Mouse (Mus musculus) cerebellum, postnatal 10 days (tissue): Measurements from ENCODE around the gene Fuz.

Source experiments
- DNase-seq, 2 experiments: peaks; one replicate each; pipeline ENCODE4 v3.0.0; 2021; ENCODE audit warnings: mixed read lengths in 2 of 2

The Fuz gene

DNA sequence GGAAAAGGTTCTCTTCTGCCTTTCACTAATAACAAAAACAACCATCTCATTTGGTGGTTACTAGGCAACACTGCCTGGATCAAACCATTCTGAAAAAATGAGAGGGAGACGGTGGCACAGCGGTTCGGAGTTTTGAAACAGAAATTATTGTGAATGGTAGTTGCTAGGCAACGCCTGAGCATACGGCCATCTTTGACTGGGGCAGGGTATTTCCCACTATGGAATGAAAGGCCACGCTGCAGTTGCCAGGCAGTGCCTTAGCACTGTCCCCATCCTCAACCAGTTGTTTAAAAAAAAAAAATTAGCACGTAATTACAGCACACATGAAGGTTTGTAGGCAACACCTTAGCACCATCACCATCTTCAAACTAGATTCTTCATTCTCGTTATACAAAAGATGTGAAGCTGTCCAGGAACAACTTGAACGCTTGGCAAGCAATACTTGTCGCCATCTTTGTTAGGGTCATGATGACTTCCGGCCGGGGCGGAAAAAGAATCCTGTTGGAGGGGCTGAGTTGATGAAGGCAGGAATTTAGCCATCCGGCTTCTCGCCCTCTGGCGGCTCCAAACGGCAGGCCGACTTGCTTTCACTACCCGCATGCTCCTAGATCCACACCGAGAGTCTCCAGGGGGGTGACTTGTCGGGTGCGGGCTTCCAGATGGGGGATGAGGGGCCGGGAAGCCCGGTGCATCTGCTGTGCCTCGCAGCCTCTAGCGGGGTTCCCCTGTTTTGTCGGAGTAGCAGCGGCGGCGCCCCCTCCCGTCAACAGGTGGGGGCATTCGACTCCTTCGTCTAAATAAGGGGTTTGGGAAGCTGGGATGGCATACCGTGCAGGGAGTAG, at the start of gene Fuz:
Fuz (plus strand) TSS at position 487 of the 842 bp plus-strand sequence.
- DNase-seq: peak; percentile 95

DNA sequence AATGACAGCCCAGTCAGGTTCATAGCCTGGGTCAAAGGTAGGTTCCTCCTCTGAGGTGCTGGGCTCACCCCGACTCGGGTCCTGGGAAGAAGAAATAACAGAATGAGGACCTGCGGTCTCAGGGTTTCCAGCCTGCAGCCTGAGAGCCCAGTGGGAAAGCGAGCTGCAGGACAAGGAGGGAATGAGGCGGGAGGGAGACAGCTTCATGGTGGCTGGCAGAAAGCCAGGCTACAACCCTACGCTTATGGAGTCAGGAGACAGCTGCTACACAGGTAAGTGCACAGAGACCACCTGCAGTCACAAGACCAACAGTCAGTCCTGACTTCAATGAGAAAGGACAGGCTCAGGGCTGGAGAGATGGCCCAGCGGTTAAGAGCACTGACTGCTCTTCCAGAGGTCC, 49.1 kb upstream of the Fuz start:
- no peak for DNase-seq

DNA sequence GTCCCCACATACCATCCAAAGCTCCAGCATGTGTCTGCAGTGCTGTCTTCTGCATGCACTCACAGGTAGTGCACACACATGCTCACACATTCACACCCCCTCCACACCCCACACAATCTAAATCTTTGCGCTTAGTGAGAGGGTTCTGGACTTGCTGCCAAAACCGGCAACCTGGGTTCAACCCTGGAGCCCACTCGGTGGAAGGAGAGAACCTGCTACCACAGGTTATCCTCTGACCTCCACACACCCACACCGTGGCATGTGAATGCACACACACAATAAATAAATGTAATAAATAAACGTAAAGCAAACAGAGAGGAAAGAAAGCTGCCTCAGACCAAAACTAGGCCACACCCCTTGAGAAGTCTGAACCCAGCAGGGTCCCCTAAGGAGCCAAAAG, 48.1 kb upstream of the Fuz start:
- no peak for DNase-seq

DNA sequence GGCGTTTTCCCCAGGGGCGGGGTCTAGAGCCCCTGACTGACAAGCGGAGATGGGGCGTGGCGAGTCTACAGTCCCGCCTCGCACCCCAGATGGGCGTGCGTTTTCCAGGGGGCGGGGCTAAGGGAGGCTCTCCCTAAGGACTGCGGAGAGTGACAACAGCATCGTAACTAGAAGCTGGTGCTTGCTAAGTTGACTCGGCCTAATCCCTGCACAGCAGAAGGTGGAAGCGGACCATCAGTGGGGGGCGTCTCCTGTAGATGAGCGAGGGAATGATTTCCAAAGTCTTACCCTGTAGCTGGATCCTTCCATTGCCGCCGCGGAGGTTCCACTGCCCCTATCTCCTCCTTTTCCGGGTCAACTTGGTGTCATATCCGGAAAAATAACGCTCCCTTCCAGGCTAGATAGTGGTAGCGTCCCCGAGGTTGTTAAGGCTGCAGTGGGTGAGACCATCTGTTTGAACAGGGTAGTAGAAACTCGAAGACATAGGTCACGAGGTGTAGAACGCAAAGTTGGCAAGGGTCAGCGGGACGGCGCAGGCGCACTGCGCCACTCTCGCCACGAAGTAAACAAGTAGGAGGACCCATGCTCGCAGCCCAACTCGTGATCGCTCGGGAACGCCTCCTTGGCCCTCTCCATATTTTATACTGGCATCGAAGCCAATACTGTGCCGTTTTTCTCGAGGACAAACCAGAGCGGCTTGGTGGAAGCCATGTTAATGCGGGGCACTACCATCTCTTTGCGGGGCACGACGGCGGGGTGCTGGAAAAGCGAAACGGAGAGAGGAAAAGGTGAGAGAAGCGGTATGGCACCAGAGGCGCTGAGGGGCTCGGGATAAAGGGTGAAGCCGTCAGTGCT, 47.1 kb upstream of the Fuz start, which contains the start of the genes Akt1s1 and Tbc1d17:
Akt1s1 (plus strand) TSS at position 431 of the 855 bp plus-strand sequence.
Tbc1d17 (minus strand) TSS at position 519 of the 855 bp plus-strand sequence.
- peak; percentile 99 to 100 for DNase-seq

DNA sequence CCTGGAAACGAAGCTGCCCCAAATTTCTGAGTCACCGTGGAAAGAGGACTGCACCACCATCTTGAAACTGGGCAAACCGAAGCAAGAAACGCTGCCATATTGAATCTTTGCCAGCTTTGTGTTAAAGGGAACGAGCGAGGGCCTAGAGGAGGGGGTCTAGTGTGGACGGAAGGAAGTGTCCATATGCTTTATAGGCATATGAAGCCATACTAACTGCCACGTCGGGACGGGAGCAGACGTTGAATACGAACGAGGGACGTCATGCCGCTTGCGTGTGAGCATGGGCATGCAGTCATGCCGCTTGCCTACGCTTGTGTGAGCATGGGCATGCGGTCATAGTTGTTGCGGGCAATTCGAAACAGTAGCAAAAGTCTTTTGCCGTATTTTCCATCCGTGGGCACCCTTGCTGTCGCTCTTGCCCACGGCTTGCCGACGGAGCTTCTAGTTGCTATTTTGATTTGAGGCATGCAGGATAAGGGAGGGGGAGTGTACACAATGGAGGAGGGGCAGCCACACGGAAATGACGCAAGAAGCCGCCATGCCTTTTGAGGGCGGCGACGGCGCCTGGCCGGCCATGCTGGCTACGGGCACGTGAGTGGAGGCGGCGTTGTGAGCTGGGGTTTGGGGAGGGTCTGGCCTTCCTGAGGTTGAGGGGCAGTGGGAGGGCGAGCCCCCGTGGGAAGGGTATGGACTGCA, 46.3 kb upstream of the Fuz start:
- peak; percentile 95 to 96 for DNase-seq

DNA sequence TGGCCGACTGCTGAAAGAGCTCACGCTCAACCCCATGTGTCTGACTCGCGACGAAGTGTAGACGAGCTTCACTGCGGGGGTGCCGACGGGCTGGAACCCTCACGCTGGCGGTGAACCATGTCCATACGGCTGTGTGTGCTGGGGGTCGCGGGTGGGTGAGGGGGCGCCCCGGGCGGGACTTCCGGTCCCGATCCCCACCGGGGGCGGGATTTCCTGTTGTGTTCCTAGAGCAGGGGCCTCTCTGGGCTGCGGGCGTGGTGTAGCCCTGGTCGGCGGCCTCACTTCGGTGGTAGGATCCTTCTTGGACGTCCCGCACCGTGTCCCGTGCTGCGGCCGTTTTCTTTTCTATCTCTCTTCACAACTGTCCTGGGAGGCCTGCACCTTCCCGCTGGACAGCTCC, 45.7 kb upstream of the Fuz start:
- DNase-seq: peak; percentile 92 to 94

DNA sequence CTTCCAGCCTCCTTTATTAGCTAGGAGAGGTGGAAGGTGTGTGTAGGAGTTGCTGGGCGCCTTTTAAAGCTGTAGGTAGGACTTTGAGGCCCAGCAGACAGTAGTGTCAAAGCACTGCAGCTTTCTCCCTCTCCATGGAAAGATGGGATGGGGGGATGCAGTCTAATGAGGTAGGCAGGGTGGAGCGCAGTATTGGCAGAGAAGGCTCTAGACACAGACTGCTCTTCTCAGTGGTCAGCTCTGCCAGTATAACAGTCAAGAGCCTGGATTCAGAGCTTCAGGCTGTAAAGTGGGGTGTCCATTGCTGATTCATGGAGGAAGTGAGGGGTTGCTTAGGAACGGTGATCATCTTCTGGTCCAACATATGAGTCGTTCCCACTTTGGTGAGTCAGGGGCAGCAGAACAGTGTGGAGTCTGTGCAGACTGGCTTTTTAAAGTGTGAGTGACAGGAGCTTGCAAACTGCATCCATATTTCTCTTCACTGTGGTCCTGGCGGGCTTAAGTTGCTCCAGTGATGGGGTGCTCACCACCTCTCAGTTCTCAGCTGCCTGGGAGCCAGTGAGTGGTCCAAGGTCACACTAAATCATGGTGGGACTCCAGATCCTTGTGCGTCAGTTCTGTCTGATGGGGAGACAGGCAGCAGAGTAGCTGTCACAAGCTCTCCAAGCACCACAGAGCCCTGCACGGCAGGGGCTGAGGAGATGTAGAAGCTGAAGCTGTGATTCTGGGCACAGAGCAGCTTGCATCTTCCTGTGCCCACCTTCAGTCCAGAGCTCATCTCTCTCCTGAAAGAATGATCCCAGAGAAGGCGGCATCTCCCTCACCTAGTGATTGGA, 44.9 kb upstream of the Fuz start:
- no peak for DNase-seq

DNA sequence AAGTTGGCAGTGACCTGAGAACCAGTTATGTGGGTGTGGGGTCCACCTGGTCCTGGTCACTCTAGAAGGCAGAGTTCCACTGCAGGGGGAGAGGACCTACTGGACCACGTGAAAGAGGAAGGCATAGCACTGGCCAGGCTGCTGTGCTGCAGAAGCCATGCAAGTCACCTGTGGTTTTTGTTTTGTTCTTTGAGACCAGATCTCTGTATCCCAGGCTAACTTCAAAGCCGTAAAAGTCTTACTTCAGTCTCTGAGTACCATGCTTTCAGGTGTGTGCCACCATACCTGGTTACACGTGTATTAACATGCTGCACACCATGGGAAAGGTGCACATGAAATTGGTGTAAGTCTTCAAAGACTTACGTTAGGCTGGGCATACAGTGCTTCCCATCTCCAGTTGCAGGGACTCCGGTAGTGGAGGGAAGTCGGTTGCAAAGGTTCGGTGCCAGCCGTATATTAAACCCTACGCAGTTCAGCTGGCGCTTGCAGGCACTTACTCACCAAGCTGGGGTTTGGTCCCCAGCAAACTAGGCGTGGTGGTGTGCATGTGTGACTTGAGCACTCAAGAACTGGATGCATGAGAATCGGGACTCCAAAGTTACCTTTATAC, 44.1 kb upstream of the Fuz start:
- DNase-seq: no peak

DNA sequence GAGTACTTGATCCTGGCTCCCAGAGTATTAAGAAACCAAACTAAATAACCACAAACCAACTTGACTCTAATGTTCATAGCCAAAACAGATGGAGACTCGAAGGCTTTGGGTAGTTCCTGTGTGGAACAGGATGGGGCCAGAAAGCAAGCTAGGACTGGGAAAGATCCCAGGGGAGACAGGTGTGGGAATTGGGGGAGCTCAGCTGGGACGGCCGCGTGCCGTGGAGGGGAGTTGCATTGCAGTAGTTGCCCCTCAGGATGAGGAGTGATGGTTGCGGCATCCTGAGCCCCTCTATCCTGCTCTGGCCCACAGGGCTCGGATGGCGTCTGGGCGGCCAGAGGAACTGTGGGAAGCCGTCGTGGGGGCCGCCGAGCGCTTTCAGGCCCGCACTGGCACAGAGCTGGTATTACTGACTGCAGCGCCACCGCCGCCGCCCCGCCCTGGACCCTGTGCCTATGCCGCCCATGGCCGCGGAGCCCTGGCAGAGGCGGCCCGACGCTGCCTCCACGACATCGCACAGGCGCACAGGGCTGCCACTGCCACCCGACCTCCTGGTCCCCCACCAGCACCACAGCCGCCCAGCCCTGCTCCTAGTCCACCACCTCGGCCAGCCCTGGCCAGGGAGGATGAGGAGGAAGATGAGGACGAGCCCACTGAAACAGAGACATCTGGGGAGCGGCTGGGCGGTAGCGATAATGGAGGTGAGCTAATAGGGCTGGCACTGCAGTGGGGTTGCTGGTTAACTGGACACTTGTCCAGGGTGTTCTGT, 43.4 kb upstream of the Fuz start:
- DNase-seq: no peak

DNA sequence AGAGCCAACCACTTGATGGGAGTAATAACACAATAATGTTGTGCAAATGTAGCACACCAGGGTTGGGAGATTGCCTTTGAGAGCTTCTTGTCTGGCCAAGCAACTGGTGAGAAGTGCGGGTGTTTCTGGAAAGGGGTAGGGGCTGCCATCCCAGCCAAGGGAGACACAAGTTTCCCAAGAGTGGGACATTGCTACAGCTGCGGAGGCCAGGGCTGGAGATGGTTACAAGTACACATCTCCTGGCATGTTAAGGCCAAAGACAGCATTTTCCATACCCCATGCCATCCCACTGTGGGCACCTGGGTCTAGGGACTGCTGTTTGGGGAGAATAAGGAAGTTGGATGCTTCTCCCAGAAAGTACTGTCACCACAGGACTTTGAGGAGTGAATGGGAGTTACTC, 42.8 kb upstream of the Fuz start:
- DNase-seq: no peak

DNA sequence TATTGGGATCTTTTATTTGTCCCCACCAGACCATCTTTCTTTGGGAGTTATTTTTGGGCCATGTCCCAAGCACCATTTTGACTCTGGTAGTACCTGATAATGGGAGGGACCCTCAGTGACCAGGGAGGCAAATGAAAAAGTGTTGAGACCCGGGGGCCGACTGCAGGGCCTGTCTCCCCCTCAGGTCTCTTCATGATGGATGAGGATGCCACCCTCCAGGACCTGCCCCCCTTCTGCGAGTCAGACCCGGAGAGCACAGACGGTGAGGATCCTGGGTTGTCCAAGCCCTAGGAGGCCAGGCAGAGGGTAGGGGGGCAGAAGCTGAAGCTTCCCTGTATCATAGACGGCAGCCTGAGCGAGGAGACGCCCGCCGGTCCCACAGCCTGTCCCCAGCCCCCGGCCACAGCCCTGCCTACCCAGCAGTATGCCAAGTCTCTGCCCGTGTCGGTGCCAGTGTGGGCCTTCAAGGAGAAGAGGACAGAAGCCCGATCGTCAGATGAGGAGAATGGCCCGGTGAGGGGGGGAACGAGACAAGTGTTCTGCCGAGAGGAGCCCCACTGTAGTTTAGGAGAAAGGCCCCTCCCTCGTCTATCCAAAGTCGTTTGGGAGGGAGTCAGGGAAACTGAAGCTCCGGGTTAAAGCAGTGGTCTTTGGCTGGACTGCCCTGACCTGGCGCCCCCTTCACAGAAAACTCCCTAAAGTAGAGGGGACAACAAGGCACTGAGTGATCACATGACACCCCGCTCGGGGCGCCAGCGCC, 42.1 kb upstream of the Fuz start:
- DNase-seq: peak in 1 of 2 experiments; percentile 56

DNA sequence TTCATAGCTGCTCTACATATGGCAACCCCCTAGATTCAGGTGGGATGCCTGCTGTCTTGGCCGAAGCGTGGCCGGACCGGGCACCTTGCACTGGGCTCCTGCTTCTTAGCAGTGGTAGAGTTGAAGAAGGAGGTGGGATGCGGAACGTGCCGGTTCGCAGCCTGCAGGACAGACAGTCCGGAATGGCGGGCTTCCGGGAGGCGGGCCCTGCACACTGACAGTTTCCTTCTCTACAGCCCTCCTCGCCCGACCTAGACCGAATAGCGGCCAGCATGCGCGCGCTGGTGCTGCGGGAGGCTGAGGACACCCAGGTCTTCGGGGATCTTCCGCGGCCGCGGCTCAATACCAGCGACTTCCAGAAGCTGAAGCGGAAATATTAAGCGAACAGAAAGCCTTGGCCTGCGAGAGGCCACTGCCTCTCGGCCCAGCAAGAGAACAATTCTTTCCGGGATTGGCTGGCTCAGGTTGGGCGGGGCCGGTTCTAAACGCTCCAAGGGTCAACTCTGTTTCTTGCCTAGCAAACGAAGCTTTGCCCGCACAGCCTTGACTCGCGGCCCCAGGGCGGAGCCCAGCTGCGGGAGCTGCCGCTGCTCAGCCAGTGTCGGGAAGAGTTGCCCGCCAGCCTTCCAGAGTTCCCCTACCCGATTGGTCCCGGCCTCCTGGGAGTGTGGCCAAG, 41.4 kb upstream of the Fuz start:
- peak; percentile 85 to 87 for DNase-seq

DNA sequence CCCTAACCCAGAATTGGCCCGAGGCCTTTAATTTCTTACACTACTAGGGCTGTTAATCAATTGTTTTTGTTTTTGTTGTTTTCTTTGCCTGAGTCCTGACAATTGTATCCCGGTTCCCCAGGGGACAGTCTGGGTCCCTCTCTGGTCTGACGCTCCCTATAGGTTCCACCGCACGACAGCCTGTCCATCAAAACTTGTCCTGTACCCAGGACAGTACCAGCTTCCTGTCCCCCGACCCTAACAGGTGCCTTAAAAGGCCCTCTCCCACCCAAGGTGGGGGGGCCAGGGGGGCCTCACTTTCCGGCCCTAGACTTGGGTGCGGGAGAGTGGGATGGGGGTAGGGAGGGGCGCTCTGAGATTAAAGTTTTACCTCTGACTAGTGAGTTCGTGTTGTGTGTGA, 40.8 kb upstream of the Fuz start:
- DNase-seq: no peak

DNA sequence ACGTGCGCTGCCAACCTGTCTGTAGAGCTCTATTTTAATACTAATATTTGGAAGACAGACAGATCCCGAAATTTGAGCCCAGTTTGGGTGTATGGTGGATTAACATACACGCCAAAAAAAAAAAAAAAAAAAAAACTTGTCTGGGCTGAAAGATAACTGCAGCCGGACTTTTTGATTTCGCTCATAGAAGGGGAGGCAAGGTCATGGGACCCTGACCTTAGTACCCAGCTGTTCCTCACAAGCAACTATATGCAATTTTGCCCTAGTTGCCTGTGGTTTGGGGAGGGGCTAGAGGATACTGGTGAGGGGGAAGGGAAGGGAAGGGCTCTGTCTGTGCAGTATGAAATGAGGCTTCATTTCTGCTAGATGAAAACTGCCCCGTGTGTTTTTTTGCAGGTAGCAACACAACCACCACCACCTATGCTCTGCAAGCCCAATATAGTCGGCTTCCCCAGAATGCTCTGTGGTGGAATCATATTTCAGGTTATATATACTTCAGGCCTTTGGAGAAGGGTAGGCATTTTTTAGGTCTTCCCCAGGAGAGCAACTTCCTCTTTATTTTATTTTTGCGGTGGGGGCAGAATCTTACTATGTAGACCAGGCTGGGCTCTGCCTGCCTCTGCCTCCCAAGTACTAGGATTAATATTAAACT, 39.5 kb upstream of the Fuz start:
- DNase-seq: peak in 1 of 2 experiments; percentile 7

DNA sequence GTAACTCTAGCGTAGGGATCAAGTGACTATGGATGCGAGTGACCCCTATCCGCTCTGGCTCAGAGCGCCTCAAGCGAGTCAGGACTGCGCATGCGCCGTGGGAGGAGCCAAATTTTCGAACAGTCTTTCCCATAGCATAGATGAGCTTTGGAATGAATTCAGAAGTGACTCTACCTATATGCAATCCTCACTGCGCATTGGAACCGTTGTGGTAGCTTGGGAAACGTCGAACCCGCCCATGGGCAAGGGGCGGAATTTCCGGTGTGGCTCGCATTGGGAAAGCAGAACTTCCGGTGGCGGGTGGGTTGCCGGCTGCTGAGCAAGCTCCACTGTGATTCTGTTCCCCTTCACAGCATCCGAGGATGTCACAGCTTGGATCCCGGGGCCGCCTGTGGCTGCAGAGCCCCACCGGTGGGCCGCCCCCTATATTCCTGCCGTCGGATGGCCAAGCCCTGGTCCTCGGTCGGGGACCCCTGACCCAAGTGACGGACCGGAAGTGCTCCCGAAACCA, 38.8 kb upstream of the Fuz start, which contains the start of gene Pnkp:
Pnkp (plus strand) TSS at position 98 of the 511 bp plus-strand sequence.
- DNase-seq: peak; percentile 89 to 91

DNA sequence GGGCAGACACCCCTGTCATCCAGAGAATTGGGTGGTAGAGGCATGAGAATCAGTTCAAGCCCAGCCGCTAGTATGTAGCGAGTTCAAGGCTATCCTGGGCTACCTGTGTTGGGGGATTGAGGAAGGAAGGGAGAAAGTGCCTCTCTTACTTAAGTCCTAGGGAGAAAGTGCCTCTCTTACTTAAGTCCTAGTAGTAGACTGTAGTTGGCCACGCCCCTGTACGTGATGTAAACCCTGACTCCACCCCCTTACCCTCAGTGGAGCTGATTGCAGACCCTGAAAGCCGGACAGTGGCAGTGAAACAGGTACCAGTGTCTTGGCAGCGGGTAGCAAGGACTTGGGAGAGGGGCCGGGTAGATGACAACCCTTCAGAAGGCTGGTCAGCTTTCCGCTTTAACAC, 38.0 kb upstream of the Fuz start:
- peak in 1 of 2 experiments; percentile 39 for DNase-seq

DNA sequence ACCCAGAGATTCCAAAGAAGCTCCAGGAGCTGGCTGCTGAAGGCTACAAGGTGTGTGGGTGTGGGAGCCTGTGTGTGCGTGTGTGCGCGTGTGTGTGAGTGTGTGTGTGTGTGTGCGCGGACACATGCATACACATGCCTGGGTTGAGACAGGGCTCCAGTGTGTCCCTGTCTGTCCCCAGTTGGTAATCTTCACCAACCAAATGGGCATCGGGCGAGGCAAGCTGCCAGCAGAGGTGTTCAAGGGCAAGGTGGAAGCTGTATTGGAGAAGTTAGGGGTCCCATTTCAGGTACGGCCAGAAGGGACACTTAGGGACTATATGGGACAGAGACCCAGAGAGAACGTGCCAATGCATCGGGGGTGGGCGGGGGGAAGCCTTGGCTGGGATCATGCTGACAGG, 36.0 kb upstream of the Fuz start:
- peak in 1 of 2 experiments; percentile 39 for DNase-seq
